Mouse (Mus musculus) forebrain, embryonic 10.5 days (tissue): Measurements from ENCODE around the gene Eif4b. TPM values are rescaled to one million over a fixed set of nuclear protein-coding genes. Genes with fewer than 3 reads are reported as not detected.

ENCODE experiments used
- DNase-seq: peaks from one replicate; pipeline ENCODE4 v3.0.0-alpha.2; 2017; ENCODE audit warnings: low spot score; ENCODE audit errors: extremely low spot score
- H3K27ac ChIP-seq: fragments of 300-500 bp; sonication (generic); 2 replicates; pipeline ENCODE4 v1.5.1; 2016; ENCODE audit warnings: mild to moderate bottlenecking
- H3K27me3 ChIP-seq: fragments of 300-500 bp; sonication (generic); 2 replicates; pipeline ENCODE4 v1.6.1; 2016; ENCODE audit warnings: mild to moderate bottlenecking; ENCODE audit not compliant: poor library complexity, severe bottlenecking
- H3K36me3 ChIP-seq: fragments of 300-500 bp; sonication (generic); replicated peaks from 2 replicates; pipeline ENCODE4 v1.6.1; 2016; ENCODE audit warnings: mild to moderate bottlenecking, moderate library complexity
- H3K4me1 ChIP-seq: fragments of 300-500 bp; sonication (generic); 2 replicates; pipeline ENCODE4 v1.6.1; 2016
- H3K4me3 ChIP-seq: fragments of 300-500 bp; sonication (generic); 2 replicates; pipeline ENCODE4 v1.5.1; 2016; ENCODE audit warnings: mild to moderate bottlenecking, moderate library complexity
- H3K9me3 ChIP-seq: fragments of 300-500 bp; sonication (generic); 2 replicates; pipeline ENCODE4 v1.6.1; 2016; ENCODE audit warnings: mild to moderate bottlenecking, moderate library complexity
- WGBS: fragments of 180-500 bp; shearing (Covaris S2); methylation state at CpG from one replicate; pipeline ENCODE4 v1.1.7; 2016; 5-methylcytosine and 5-hydroxymethylcytosine counted together
- polyA plus RNA-seq: library from polyadenylated mRNA; unstranded; fragments of >200 nt; fragmentation: Nextera tagmentation; extraction: Ambion mirVana; gene quantifications from 2 replicates; pipeline ENCODE4 v1.2.1, GENCODE M21; 2016

Eif4b gene
- polyA plus RNA-seq, 1 experiment from 2014 or later, result 140 TPM

DNA sequence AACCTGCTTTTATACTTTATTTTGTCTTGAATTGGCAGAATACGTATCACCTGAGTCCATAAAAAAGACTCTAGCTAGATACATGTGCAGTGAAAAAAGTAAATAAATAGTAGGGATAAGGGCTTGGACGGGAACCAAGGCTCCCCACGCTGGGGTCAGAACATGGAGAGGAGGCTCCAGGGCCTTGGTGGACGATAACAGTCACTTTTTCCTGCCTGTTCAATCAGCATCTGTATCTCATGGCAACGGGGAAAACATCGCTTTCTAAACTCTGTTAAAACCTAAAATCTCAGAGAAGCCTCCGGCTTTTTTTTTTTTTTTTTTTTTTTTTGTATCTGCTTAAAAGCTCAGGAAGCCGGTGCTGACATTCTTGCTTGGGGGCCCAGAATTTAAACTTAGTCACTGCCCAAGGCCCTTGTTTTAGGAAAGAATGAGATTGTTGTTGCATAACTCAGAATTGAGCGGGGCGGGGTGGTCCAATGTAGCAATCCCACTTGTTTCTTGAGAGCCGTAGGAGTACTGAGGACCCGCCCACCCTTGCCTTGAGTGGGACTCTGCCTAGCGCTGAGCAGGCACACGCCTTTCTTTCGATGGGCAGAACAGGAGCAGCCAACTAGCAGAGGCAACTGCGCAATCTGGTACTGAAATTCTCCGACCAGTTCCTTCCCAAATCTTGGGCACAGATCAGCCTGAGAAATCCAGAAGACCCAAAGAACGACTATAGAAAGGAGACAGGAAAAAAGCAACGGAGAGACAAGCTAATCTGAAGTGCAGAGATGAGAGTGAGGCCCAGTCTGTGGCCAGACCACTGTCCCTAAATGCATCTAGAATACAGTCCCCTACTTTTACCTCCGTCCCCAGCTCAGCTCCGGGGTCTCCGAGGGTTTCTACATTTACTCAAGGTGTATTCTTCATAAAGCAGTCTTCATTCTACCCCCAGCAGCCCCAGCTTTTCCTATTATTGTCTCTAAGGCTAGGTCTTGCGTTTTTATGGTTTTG lies 69.6 kb downstream of the Eif4b start:
- H3K4me3 ChIP-seq, result no peak overlapping the region
- H3K9me3 ChIP-seq, result no peaks in the 10 kb centered on the region
- H3K27me3 ChIP-seq, result peaks cover 58% of the 10 kb centered on the region
- no peak for DNase-seq
- H3K36me3 ChIP-seq, result no peaks in the 10 kb centered on the region
- no peak overlapping the region for H3K27ac ChIP-seq
- peaks cover 24% of the 10 kb centered on the region for H3K4me1 ChIP-seq
- 57% methylated on average over 23 of the region's 23 CpGs for WGBS

DNA sequence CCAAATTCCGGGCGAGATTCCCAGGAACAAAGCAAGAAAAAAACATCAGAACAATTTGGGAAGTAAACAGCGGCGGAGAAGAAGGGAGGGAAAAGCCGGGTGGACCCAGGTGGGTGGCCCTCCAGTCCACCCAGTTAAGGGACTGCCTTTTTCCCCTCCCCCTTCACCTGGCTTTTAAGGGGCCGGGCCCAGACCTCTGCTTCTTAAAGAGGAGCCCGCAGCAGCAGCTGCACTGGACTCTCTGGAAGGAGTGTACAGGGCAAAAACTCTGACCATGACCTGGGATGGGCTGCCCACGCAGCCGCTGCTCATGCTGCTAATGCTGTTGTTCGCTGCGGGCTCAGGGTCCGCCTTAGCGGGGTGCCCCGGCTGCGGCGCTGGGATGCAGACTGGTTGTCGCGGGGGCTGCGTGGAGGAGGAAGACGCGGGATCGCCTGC lies 70.7 kb downstream of the Eif4b start, which contains the start of gene Igfbp6:
TSS of gene Igfbp6 (plus strand) at position 89 of the 438 bp plus-strand sequence.
- Histone ChIP-seq H3K27ac (peak within 1 kb of the TSS; percentile 62), H3K36me3 (no peaks in the 10 kb centered on the region), H3K9me3 (no peaks in the 10 kb centered on the region), H3K4me3 (peak within 1 kb of the TSS; percentile 42), H3K27me3 (peaks cover 58% of the 10 kb centered on the region), H3K4me1 (peaks cover 28% of the 10 kb centered on the region)
- DNase-seq, result no peak
- WGBS, result 3% methylated on average over 22 of the region's 22 CpGs

DNA sequence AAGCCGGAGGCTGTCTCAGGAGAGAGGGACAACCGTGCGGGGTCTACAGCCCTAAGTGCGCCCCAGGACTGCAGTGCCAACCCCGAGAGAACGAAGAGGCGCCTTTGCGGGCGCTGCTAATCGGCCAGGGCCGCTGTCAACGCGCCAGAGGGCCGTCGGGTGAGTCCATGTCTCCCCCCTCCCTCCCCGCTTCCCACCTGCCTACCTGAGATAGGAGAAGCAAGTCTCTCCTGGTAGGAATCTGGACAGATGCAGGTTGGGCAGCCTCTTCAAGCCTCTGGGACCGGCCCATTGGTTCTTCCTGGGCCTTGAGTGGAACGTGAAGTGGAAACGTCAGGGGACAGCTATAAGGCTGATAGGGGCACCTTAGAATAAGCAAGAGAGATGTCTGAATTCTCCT lies 71.2 kb downstream of the Eif4b start:
- peak overlapping the region; percentile 62 for H3K27ac ChIP-seq
- DNase-seq, result no peak
- H3K27me3 ChIP-seq, result peaks cover 58% of the 10 kb centered on the region
- H3K4me3 ChIP-seq, result peak overlapping the region; percentile 42
- no peaks in the 10 kb centered on the region for H3K9me3 ChIP-seq
- H3K4me1 ChIP-seq, result peaks cover 31% of the 10 kb centered on the region
- H3K36me3 ChIP-seq, result no peaks in the 10 kb centered on the region
- 10% methylated on average over 19 of the region's 19 CpGs for WGBS

DNA sequence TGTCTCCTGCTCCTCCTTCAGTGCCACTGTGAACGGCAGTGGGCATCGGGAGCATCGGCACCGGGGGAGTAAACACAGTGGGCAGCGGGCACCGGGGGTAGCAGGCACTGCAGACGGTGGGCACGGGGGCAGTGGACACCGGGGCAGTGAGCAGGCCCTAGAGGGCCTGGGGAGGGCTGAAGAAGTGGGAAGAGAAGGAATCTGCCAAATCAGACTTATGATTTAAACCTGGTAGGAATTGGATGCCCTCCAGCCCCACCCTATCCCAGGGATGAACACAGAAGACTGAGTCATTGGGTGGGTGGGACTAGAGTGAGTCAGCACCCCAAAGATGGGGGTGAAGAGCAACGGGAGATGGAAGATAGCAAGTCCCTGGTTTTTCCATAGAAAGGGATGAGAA lies 71.8 kb downstream of the Eif4b start:
- Histone ChIP-seq H3K27ac (no peak overlapping the region), H3K4me1 (peaks cover 34% of the 10 kb centered on the region), H3K4me3 (no peak overlapping the region), H3K27me3 (peaks cover 58% of the 10 kb centered on the region), H3K36me3 (no peaks in the 10 kb centered on the region), H3K9me3 (no peaks in the 10 kb centered on the region)
- WGBS, result 88% methylated on average over 10 of the region's 10 CpGs
- no peak for DNase-seq

DNA sequence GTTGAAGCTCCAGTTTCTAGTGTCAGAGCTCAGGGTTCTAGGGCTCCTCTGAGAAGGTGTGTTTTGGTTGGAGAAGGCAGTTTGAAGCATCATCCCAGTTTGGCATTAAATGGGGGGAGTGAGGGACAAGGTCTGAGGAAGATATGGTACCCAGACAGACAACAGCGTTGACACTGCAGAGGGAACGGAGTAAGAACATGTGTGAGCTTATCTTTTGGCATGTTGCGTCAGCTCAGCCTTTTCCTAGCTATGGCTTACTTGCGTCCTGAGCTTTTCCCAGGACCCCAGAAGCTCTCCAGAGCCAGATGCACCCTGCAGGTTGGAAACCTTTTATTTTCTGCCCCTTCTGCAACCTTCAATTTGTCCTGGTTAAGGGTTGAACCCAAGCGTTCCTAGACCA lies 72.5 kb downstream of the Eif4b start:
- Histone ChIP-seq H3K27me3 (peaks cover 58% of the 10 kb centered on the region), H3K4me1 (peaks cover 38% of the 10 kb centered on the region), H3K9me3 (no peaks in the 10 kb centered on the region), H3K4me3 (no peak overlapping the region), H3K27ac (no peak overlapping the region), H3K36me3 (no peaks in the 10 kb centered on the region)
- 84% methylated on average over 5 of the region's 5 CpGs for WGBS
- no peak for DNase-seq

Other genes with a start within 250 kb of the Eif4b start
- 0.71 and 1.2 TPM in 2 replicates for gene Krt1, start 223.0 kb upstream of the Eif4b start, polyA plus RNA-seq
- gene Krt77, start 204.1 kb upstream of the Eif4b start, polyA plus RNA-seq, result not detected in 2 replicates
- gene Krt76, start 180.9 kb upstream of the Eif4b start, polyA plus RNA-seq, result not detected in 2 replicates
- gene Krt4, start 149.0 kb upstream of the Eif4b start, polyA plus RNA-seq, result not detected in 2 replicates
- 0.09 and 0.12 TPM in 2 replicates for gene Krt79, start 133.4 kb upstream of the Eif4b start, polyA plus RNA-seq
- not detected in 2 replicates for gene Krt78, start 119.5 kb upstream of the Eif4b start, polyA plus RNA-seq
- gene Krt8, start 69.3 kb upstream of the Eif4b start, polyA plus RNA-seq, result 32.6 and 35.6 TPM in 2 replicates
- gene Krt18, start 45.6 kb upstream of the Eif4b start, polyA plus RNA-seq, result 34.4 and 37.1 TPM in 2 replicates
- 11.1 and 13.1 TPM in 2 replicates for gene Tns2, start 26.6 kb downstream of the Eif4b start, polyA plus RNA-seq
- gene Spryd3, start 62.5 kb downstream of the Eif4b start, polyA plus RNA-seq, result 10.8 and 12.7 TPM in 2 replicates
- gene Igfbp6, start 70.6 kb downstream of the Eif4b start, polyA plus RNA-seq, result 0.14 and 0.17 TPM in 2 replicates
- 0.09 TPM in 1 of 2 replicates, not detected in the other for gene Soat2, start 76.8 kb downstream of the Eif4b start, polyA plus RNA-seq
- 71.7 and 72.7 TPM in 2 replicates for gene Zfp740, start 129.5 kb downstream of the Eif4b start, polyA plus RNA-seq
- 36.0 and 39.9 TPM in 2 replicates for gene Csad, start 131.0 kb downstream of the Eif4b start, polyA plus RNA-seq
- 0.42 and 0.55 TPM in 2 replicates for gene Itgb7, start 158.2 kb downstream of the Eif4b start, polyA plus RNA-seq
- gene Rarg, start 183.7 kb downstream of the Eif4b start, polyA plus RNA-seq, result 27.5 and 31.3 TPM in 2 replicates
- gene Gm9918, start 196.8 kb downstream of the Eif4b start, polyA plus RNA-seq, result 0.48 and 0.76 TPM in 2 replicates
- gene Mfsd5, start 205.7 kb downstream of the Eif4b start, polyA plus RNA-seq, result 64.2 and 66.8 TPM in 2 replicates
- 55.6 and 59.9 TPM in 2 replicates for gene Espl1, start 222.5 kb downstream of the Eif4b start, polyA plus RNA-seq